Mouse (Mus musculus) gonadal fat pad, adult 2 months (tissue): ENCODE measurements around the gene Gipc3. TPM values are rescaled to one million over a fixed set of nuclear protein-coding genes. Genes with fewer than 3 reads are reported as not detected.

Experiments used
- DNase-seq: peaks from one replicate; pipeline ENCODE4 v3.0.0-alpha.2; 2012; ENCODE audit warnings: low read depth
- polyA plus RNA-seq: library from polyadenylated mRNA; depleted of rRNA; stranded (reverse); fragments of >200 nt; gene quantifications from 2 replicates; pipeline ENCODE4 v1.2.3, GENCODE M21; 2012

Gipc3 gene
- polyA plus RNA-seq, 1 experiment: 1.7 TPM

- no peak for DNase-seq
These were observed 42.6 kb downstream of the Gipc3 start for GRCm38 (mm10) chr10:81300352-81300907.

GRCm38 (mm10) chr10:81299585-81300351 is 43.3 kb downstream of the Gipc3 start:
- DNase-seq: no peak

DNA sequence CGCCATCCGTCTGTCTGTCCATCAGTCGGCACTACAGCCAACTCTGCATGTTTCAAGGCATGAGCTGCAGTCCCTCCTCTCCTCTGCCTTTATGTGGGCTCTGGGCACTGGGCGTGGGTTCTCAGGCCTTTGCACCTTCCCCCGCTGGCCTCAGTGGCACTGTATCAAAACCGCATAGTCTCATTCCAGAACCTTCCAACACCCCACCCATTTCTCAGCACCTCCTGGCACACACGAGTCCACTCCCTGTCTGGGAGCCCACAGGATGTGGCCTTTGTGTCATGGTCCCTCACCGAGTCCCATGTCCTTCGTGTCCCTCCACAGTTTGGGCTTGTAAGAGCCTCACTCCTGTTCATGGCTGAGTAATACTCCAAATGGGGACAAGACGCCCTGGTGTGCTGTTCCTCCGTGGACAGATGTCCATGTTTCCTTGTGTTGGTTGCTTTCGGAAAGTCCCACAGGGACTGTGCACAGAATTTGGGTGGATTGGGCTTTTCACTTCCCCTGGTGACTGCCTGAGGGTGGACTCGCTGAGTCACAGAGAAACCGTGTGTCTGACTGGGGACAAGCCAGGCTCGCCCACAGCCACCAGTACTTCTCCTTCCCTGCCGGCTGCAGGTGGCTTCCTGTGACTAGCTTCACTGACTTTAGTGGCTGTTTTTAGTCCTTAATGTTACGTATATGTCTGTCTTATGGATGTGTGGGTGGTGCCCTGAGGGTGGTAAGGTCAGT is 44.5 kb downstream of the Gipc3 start:
- DNase-seq: no peak

GRCm38 (mm10) chr10:81297845-81298244 is 45.2 kb downstream of the Gipc3 start:
- no peak for DNase-seq

DNA sequence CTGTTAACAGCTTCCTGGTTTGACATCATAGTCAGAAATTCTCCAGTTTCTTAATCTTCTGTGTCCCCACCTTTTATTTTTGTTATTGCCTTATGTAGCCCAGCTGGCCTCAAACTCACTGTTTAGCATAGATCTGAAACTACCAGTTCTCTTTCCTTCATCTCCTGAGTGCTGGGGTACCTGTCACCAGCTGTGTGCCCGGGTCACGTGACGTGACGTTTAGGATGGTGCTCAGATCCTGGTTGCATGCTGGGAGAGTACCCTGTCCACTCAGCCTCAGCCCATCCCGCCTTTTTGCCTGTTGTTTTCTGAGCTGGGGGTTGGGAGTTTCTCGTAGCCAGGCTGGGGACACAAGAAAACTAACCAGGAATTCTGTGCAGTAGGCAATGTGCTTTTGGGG is 45.8 kb downstream of the Gipc3 start:
- DNase-seq: no peak

DNA sequence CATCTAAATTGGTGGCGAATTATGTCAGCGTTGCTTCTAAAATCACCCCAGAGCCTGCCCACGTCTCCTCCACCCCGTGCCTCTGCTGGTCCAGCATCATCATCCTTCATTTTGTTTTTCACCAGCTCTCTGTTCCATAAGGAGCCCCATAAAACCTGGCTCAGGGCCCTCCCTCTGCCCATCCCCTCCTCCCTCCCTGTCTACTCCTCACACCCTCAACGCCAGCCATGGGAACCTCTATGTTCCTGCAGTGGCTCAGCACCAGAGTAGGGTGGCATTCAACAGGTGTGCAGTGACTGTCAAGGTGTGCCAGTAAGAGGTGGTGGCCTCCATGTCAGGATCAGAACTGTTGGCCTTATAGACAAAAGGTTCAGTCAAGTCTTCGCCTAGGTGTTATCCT is 47.9 kb downstream of the Gipc3 start:
- no peak for DNase-seq

- DNase-seq: no peak
These were observed 48.6 kb downstream of the Gipc3 start for GRCm38 (mm10) chr10:81294442-81294841.

DNA sequence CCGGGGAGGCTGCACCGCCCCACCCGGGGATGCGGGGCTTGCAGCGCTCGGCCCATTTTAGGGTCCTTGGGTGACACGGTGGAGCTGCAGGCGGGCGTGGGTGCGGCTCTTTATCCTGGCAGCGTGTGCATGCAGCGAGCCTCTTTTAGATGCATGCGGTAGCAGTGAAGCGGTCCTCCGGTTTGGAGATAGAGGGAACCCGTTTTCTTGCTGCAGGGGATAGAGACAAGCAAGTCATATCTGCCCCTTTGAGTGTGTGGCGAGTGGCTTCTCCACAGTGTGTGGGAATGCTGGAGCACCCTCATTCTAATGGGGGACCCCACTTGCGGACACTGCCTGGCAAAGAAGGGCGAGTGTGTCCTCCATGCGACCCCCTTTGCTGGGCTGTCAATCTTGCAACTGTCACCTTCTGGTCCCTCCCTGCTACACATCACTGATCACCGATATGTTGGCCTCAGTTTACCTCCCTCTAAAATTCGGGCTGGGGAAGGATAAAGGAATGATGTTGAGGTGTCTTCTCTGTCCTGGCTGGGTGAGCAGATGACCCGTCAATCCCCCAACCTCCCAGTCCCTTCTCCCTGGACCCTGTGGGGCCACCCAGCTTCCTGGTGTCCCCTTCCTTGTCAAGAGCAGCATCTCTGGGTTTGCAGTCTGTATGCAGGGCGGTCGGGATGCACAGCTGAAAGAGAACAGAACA is 49.6 kb downstream of the Gipc3 start:
- no peak for DNase-seq

DNA sequence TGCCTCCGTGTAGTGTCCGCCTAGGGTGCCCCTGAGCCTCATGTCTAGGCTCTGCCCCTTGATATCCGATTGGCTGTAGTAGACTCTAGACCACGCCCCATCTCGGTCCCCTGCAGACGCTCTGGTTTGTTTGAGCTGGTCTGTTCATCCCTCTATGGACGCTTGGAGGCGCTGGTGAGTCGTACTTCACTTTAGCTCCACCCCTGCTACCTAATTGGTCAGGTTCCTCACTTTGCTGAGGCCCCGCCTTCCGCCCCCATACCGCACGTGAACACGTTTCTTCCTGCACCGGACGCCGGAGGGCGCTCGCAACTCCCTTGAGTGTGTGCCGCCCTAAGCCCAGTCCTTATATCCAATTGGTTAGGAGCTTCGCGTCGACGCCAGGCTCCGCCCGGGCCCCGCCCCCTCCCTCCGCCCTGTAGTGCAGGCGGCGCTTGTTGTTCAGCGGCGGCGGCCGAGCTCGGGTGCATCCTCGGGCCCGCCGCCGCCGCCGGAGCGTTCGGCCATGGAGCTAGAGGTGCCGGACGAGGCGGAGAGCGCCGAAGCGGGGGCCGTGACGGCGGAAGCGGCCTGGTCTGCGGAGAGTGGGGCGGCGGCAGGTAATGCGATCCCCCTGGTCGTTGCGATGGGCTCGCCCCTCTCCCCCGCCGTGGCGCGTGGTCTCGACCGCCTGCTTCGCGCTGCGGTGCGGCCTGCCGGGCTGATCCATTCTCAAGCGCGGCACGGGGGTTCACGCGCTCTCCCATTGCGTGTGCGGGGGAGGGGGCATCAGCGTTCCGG is 50.3 kb downstream of the Gipc3 start, which contains the start of gene Pip5k1c:
Gene Pip5k1c (plus strand): TSS at position 410 of the 780 bp plus-strand sequence.
- DNase-seq: peak; percentile 92

DNA sequence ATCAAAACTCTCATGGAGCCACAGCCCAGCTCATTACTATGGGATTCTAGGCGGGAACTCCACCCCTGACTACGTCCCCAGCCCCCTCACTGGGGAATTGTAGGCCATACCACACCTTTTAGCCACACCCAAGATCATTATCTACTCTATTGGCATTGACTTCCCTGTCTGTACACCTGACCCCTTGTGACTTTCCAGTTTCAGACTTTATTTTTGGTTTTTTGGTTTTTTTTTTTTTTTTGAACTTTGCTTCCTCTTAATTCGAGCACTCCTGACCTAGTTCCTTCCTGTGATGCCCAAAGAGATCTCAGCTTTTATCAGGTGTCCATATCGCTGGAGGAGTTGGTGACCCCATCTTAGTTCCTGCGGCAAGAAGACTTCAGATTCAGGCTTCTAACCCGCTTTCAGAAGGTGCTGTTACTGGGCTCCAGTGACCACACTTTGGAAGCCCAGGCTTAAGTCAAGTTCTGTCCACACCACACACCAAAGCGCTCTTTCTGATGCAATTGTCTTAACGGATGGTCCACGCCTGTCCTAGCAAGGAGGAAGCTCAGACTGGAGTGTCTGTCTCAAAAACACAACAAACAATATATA is 51.5 kb downstream of the Gipc3 start, which contains the start of gene Tjp3:
Gene Tjp3 (minus strand): TSS at position 71 of the 594 bp plus-strand sequence.
- DNase-seq: no peak

DNA sequence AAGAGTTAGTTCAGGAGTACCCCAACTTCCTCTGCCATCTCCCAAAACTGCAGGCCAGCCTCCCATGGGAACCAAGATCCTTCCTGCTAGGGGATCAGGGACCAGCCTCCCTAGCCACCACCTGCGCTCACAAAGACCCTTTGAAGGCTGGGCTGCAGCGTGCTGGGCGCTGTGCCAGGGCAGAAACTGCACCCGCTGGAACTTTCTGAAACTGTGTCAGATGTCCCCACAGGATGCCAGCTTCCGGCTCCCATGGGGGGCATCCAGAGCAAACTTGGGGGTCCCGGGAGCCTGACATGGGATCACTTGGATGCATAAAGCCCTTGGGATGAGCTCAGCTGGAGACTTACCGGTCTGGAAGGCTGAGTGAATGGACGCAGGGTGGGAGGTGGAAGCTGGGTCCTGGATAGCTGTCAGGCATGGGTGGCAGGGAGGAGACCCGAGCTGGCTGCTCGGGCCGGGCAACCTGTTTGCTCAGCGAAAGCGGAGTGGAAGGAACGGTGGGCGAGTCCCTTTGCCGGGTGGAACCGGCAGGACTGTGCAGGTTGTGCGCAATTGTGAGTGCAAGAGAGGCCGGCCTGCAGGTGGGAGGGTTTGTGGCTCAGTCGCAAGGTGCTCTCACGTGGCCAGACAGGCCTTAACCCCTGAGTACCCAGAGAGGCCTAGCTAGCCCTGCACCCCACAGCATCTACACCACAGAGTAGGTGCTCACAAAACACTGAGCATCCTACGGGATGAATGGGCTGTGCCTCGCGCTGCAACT is 52.2 kb downstream of the Gipc3 start:
- DNase-seq: no peak

- DNase-seq: no peak
These were observed 53.3 kb downstream of the Gipc3 start for GRCm38 (mm10) chr10:81289811-81290210.

- no peak for DNase-seq
These were observed 53.8 kb downstream of the Gipc3 start for GRCm38 (mm10) chr10:81289278-81289677.

GRCm38 (mm10) chr10:81288601-81289000 is 54.5 kb downstream of the Gipc3 start:
- DNase-seq: no peak

DNA sequence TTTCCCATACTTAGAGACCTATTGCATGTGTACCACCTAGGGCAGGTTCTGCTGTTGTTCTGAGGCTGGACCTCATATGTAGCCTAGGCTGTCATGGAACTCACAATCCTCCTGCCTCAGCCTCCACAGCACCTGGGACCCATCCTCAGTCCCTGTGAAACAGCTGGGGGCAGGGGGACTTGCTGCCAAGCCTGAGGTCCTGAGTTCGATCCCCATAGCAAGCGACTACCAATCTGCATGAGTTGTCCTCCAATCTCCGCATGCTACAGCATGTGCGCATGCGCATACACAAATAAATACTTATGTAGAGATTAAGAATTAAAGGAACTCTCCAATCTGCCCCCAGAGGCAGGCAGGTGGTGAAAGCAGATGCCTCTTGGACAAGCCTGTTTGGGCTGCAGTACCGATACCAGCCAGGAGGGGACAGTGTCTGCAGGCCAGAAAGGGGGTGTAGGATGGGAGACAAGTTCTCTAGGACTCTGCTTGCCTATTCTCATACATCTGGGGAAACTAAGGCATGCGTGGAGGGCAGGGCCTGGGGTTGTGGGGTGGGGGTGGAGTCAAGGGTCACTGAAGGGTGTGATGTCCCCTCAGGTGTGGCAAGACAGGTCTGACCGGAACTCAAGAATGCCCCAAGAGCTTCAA is 55.4 kb downstream of the Gipc3 start:
- no peak for DNase-seq

- no peak for DNase-seq
These were observed 56.5 kb downstream of the Gipc3 start for GRCm38 (mm10) chr10:81286586-81286985.

GRCm38 (mm10) chr10:81285694-81286450 is 57.2 kb downstream of the Gipc3 start:
- DNase-seq: no peak
